Mouse (Mus musculus): Measurements from ENCODE around the gene Cdc42bpg. TPM values are rescaled to one million over a fixed set of nuclear protein-coding genes. Genes with fewer than 3 reads are reported as not detected.
A peak's percentile ranks its signal among the peaks of the same experiment; 100 is the strongest.

Cdc42bpg gene
- total RNA-seq, 2 experiments from 2014 or later, result 6.0 to 6.4 TPM

DNA sequence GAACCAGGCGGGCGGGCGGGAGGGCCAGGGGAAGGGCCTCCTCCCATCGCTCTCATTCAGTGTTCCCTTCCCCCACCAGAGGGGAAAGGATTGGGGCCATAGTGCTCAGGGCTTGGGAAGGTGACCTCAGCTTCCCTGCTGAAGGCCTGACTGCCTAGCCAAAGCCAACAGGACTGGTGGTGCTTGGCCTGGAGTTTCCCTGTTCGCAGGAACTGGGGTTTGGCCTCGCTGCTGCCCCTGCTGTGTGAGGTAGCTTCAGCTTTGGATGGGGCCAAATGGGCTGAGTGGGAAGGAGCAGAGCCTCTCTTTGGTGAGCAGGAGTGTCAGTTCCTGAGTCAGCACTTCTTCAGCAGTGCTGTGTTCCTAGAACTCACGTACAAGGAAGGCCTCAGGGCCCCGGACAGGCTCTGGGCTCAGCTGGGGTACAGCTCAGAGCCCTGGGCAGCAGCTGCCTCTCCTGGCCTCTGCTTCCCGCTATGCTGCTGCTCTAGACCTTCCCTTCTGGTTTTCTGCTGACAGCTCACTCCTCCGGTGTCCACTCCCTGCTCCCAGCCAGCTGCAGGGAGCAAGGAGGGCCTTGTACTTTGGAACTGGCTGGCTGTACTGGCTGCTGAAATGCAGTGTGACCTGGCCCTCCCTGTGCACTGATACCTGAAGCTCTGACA, 15.0 kb upstream of the Cdc42bpg start:
- Histone ChIP-seq H3K27ac (peak overlapping the region; percentile 88), H3K4me3 (peak overlapping the region; percentile 50)
- DNase-seq, result peak; percentile 70
- intact Hi-C loops (cut with DNase I), result no loop called here
- no peak for TF ChIP-seq CTCF (IDR thresholded peaks at IDR 0.05)

DNA sequence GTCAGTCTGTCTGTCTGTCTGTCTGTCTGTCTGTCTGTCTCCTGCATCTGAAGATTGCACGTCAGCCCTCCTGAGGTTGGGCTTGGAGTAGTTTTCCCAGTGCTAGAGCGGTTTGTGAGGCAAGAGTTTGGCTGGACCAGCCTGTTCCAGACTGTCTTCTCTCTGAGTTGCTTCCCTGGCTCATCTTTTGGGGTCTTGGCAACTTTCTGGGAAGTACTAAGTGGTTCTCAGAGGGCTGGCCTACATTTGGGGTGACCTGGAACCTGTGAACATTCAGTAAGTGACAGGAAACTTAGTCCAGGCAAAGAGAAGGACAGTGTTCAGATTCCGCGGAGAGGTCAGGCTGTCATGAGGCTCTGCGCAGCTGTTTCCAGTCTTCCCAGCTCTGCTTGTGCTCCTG, 14.0 kb upstream of the Cdc42bpg start:
- no peak for TF ChIP-seq CTCF (IDR thresholded peaks at IDR 0.05)
- no peak for DNase-seq
- H3K27ac ChIP-seq, result peak overlapping the region; percentile 88
- peak overlapping the region; percentile 50 for H3K4me3 ChIP-seq
- intact Hi-C loops (cut with DNase I), result no loop called here

DNA sequence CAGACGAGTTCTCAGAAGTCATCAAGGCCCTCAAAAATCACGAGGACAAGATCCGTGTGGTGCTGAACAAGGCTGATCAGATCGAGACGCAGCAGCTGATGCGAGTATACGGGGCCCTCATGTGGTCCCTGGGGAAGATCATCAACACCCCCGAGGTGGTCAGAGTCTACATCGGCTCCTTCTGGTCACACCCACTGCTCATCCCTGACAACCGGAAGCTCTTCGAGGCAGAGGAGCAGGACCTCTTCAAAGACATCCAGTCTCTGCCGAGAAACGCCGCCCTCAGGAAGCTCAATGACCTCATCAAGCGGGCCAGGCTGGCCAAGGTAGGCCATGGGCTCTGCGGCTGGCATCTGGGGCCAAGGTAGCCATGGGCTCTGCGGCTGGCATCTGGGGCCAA, 12.0 kb upstream of the Cdc42bpg start:
- TF ChIP-seq CTCF (IDR thresholded peaks at IDR 0.05), result no peak
- intact Hi-C loops (cut with DNase I), result no loop called here
- no peak for DNase-seq
- Histone ChIP-seq H3K4me3 (no peak overlapping the region), H3K27ac (peak overlapping the region; percentile 39)

DNA sequence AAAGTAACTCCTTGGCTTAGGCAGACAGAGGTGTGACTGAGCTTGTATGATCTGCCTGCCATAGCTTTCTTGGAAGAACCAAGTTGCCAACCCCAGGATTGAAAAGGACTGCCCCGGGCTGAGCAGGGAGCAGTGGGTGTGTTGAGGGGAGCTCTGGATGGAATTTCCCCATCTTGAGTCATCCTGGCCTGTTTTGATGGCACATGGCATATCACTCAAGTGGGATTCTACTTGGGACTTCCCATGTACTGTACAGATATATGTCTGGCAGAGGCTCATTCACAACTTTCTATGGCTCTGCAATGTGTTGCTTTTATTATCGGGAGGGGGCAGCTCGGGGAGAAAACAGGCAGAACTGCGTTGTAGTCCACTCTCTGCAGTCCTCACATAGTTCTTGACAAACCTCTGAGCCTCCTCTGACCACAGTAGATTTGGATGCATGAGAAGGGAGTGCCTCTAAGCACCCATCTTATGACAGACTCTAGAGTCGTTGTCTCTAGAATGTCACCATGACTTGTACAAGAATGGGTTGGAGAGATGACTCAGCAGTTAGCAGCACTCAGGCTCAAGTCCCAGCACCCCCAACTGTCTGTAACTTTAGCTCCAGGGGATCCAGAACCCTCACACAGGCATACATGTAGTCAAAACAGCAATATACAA, 9.6 kb upstream of the Cdc42bpg start:
- intact Hi-C loops (cut with DNase I), result no loop called here
- H3K27ac ChIP-seq, result peak overlapping the region; percentile 92
- H3K4me3 ChIP-seq, result no peak overlapping the region
- DNase-seq, result no peak
- TF ChIP-seq CTCF (IDR thresholded peaks at IDR 0.05), result no peak

DNA sequence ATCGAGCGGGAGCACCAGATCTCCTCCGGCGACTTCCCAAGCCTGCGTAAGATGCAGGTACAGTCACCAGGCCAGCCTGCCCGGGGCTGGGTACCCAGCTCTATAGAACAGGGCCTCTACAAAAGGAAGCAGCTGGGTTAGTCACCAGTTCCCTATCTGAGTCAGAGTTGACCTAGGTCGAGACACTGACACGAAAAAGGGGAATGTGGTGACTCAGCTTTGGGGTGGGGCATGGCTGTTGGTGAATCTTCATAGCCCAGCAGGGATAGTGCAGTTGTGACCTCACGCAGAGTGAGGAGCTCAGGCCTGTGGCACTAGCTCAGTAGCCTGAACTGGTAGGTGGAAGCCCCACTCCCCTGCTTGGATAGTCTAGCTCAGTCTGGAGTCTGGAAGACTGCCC, 8.6 kb upstream of the Cdc42bpg start:
- Histone ChIP-seq H3K27ac (peak overlapping the region; percentile 92), H3K4me3 (peak overlapping the region; percentile 24)
- peak; percentile 78 for DNase-seq
- no peak for TF ChIP-seq CTCF (IDR thresholded peaks at IDR 0.05)
- intact Hi-C loops (cut with DNase I), result no loop called here

DNA sequence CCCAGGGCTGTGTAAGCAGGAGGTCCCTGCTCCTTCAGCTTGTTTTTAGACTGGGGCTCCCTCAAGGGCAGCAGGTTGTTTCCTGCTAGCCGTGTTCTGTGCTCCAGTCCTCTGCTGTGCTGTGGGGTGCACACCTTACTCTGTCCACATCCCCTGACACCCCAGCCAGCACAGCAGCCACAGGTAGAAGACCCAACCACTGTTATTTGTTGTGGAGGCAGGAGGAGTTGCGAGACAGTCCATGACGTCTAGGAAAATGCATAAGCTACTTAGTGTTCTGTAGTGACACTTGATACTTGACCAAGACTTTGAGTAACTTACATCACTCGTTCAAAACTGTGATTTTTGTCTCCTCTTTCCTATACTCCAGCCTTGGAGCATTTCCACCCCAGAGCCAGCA, 7.3 kb upstream of the Cdc42bpg start:
- no peak for TF ChIP-seq CTCF (IDR thresholded peaks at IDR 0.05)
- H3K27ac ChIP-seq, result peak overlapping the region; percentile 92
- DNase-seq, result no peak
- intact Hi-C loops (cut with DNase I), result no loop called here
- peak overlapping the region; percentile 45; the same call in 1 of the 2 replicates for H3K4me3 ChIP-seq

DNA sequence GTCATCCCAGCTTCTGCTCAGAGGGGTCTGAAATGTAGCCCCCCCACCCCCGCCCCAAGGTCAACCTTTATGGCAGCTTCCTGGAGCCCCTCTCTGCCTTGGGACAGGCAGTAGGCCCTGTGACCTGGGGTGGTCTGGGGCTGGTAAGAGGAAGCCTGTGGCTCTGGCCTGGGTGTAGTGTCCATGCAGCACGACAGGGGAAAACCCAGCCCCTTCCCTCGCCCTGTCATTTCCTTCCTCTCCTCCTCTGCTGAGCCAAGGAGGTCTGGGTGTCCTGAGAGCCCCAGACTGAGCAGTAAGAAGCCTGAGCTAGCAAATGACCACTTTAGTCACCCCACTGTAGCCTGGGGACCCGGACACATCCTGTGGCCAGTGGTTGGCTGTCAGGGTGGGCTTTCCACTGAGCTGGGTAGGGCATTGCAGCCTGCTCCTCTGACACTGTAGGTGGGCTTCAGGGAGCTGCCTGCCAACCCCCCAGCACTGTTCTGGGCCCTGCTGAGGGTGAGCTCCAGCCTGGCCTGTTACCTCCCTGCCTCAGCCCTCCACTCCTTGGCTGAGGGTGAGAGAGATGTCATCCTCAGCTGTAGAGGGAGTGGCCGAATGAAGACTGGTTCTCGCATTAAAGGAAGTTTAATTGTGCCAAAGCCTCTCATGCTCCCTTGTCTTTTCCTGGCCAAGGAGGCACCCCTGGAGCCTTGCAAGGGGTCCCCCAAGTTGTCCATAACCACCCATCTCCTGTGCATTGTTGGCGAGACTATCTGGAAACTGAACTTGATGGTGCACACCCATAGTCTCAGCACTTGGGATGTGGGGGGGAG, 6.6 kb upstream of the Cdc42bpg start:
- intact Hi-C loops (cut with DNase I), result no loop called here
- DNase-seq, result peak; percentile 53
- Histone ChIP-seq H3K27ac (peak overlapping the region; percentile 92), H3K4me3 (peak overlapping the region; percentile 45)
- no peak for TF ChIP-seq CTCF (IDR thresholded peaks at IDR 0.05)

DNA sequence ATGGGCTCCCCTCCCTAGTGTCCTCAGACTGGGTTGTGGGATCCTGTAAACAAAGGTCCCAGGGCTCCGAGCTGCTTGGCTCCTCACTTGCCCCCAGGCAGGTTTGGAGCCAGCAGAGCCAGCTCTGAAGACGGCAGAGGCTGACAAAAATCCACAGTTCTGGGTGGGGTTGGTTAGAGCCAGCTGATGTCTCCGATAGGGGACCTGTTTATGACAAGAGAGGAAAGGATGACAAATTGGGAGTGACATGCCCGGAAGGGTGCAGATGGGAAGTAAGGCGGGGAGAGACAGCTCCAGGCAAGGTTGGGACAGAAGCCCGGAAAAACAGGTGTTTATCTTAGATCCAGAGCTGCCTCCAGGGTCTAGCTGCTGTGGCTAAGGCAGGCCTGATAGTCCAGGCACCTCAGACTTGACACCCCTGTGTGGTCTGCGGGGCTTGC, 5.8 kb upstream of the Cdc42bpg start:
- Histone ChIP-seq H3K27ac (peak overlapping the region; percentile 92), H3K4me3 (peak overlapping the region; percentile 45)
- intact Hi-C loops (cut with DNase I), result no loop called here
- TF ChIP-seq CTCF (IDR thresholded peaks at IDR 0.05), result no peak
- DNase-seq, result peak; percentile 56

DNA sequence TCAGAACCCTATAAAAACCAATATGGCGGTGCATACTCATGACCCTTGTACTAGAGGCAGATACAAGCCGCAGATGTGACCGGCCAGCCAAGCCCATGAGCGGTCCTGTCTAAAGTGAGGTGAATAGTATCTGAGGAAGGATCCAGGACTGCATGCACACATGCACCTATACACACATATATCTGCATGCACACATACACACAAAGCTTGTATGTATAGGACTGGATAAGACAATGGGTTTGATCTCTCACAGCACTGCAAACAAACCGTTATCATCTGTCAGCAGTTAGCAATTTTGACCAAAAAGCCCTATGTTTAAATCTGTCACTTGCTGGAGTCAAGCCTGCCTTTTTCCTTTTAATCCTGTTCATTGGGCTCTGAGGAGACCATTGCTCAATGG, 4.1 kb upstream of the Cdc42bpg start:
- no peak for DNase-seq
- peak overlapping the region; percentile 92 for H3K27ac ChIP-seq
- TF ChIP-seq CTCF (IDR thresholded peaks at IDR 0.05), result no peak
- H3K4me3 ChIP-seq, result no peak overlapping the region
- intact Hi-C loops (cut with DNase I), result no loop called here

DNA sequence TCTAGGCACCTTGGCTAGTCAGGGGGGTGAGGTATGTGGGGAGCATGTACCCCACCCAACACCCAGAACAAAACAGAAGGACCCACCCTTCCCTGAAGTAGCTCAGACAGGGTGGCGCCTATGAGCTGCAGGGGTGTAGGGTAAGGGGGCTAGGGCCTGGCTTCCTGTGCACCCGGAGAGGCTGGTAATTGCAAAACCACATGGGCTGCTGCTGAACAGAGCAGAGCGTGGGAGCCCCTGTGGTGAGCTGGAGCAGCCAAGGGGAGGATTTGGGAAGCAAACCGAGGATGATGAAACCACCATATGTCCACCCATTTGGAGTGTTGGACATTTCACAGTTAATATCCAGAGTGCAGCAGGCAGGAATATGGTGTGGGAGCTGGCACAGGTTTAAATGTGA, 3.7 kb upstream of the Cdc42bpg start:
- DNase-seq, result peak; percentile 75
- intact Hi-C loops (cut with DNase I), result no loop called here
- Histone ChIP-seq H3K4me3 (peak overlapping the region; percentile 32; the same call in 1 of the 2 replicates), H3K27ac (peak overlapping the region; percentile 92)
- peak; percentile 5; the same call in 1 of the 2 replicates for TF ChIP-seq CTCF (IDR thresholded peaks at IDR 0.05)

DNA sequence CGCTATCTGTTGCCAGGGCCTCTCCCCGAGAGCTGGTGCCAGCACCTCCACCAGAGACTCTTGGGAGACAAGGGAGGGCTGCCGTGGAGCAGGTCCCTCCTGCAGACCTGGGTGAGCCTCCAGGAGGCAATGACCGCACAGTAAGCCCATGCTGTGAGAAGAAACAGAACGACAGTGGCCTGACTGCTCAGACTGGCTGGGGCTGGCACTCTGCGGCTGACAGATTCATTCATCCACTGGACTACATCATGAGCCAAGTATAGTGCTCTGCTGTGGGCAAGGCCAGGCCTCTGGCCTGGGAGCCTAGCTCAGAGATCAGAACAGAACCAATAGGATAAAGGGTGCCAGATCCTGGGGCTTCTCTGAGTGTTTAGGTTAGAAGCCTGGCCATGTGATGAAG, 2.4 kb upstream of the Cdc42bpg start:
- H3K4me3 ChIP-seq, result peak overlapping the region; percentile 32; the same call in 1 of the 2 replicates
- intact Hi-C loops (cut with DNase I), result loop anchor here (1.0 to 2.0 kb wide), 2 partner anchors 27 to 36 kb away; partner anchors contain the start of gene Ehd1
- H3K27ac ChIP-seq, result peak overlapping the region; percentile 92
- no peak for DNase-seq
- TF ChIP-seq CTCF (IDR thresholded peaks at IDR 0.05), result no peak

DNA sequence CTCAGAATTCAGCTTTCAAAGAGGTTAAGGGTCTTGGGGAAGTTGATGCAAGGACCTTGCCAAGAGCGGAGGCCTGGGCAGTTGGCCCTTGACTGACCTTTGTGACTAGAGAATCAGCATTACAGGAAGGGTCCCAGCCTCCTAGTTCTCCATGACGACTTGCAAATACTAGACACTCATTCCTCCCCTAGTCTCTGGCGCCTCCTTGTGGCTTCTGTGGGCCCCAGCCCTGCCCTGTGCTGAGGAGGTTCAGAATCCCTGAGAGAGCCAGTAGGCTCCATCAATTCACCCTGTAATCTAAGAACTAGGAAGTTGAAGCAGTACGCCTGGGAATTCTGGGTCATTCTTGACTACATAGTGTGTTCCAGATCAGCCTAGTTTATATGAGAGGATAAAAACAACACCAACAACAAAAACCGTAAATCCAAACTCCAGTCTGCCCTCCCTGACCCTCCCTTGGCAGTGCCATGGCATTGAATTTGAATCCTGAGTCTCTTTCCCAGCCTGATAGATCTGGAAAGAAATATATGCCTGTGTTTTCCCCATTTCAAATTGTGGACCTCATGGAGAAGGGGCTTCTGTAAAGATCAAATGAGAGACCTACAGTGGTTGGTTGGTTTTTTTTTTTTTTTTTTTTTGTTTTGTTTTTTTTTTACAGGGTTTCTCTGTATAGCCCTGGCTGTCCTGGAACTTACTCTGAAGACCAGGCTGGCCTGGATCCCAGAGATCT, 1.3 kb upstream of the Cdc42bpg start:
- peak overlapping the region; percentile 92 for H3K27ac ChIP-seq
- DNase-seq, result peak; percentile 94
- intact Hi-C loops (cut with DNase I), result loop anchor here (1.0 to 2.0 kb wide), 2 partner anchors 28 to 37 kb away; partner anchors contain the start of gene Ehd1

More for the DNA sequence above, 1.3 kb upstream of the Cdc42bpg start:
- TF ChIP-seq CTCF (IDR thresholded peaks at IDR 0.05), result no peak; the same call in 1 of the 2 replicates
- H3K4me3 ChIP-seq, result no peak overlapping the region
